12 mouse cellular contexts compared by ENCODE assay signal in the genomic region with DNA sequence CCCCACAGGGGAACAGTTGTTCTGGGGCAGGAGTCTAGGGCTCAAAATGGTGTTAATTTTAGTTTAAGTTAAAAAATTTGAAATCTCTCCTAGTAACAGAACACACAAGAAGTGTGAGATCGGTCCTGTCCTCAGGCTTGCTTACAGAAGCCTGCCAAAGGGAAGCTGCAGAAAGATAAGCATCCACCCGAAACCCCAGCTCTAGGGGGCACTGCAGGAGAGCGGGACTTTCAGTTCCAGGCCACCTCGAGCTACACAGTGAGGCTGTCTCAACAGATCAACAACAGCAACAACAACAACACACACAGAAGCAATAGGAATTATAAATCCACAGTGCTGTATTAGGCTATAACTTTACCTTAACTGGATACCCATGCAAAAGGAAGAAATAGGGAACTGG. TPM values are rescaled to one million over a fixed set of nuclear protein-coding genes. Genes with fewer than 3 reads are reported as not detected.
DNase-seq lines count a peak whose midpoint lies in the region; ATAC-seq and TF ChIP-seq lines count a peak whose summit lies in the region.
"Had no signal": no experiment of that assay in that cellular context is flagged by ENCODE, and none has a peak within 500 bp of the region (broad histone marks: within the 10 kb centered on the region; RNA-seq: fewer than 3 reads in every experiment).

No protein-coding gene starts in this region.

- no peaks in the 10 kb centered on the region for H3K27me3 ChIP-seq in hindbrain, postnatal 0 days (ENCODE audit: insufficient read depth, low read length)
- H3K27me3 ChIP-seq in hindbrain, embryonic 14.5 days (ENCODE audit: control insufficient read depth, insufficient read depth, low read length): no peaks in the 10 kb centered on the region
- H3K27me3 ChIP-seq: CH12.LX had no signal

- no peak overlapping the region for H3K27ac ChIP-seq in hindbrain, postnatal 0 days
- no peak overlapping the region for H3K27ac ChIP-seq in hindbrain, embryonic 14.5 days

- no peak overlapping the region for H3K4me3 ChIP-seq in hindbrain, postnatal 0 days (ENCODE audit: low read length)
- H3K4me3 ChIP-seq in hindbrain, embryonic 14.5 days (replicated peaks; ENCODE audit: low read length): no peak overlapping the region

- WGBS in hindbrain, postnatal 0 days: 91% methylated on average over 4 of the region's 4 CpGs
- WGBS in hindbrain, embryonic 14.5 days: 94% methylated on average over 4 of the region's 4 CpGs

- H3K9ac ChIP-seq in hindbrain, postnatal 0 days (replicated peaks; ENCODE audit: low read length): no peak overlapping the region
- no peak overlapping the region for H3K9ac ChIP-seq in hindbrain, embryonic 14.5 days

- H3K9me3 ChIP-seq in hindbrain, postnatal 0 days (ENCODE audit: low read length): no peaks in the 10 kb centered on the region
- H3K9me3 ChIP-seq in hindbrain, embryonic 14.5 days (ENCODE audit: control insufficient read depth, low read length): no peaks in the 10 kb centered on the region

- H3K36me3 ChIP-seq in hindbrain, postnatal 0 days (ENCODE audit: insufficient read depth, low read length): no peaks in the 10 kb centered on the region
- H3K36me3 ChIP-seq in hindbrain, embryonic 14.5 days (replicated peaks; ENCODE audit: control insufficient read depth, insufficient read depth): no peaks in the 10 kb centered on the region

- DNase-seq in hindbrain, postnatal 0 days (ENCODE audit: low spot score): no peak
- DNase-seq in hindbrain, embryonic 14.5 days (ENCODE audit: low spot score): no peak
- peak; percentile 55 for DNase-seq in 416B (ENCODE audit: low read depth)
- peak; percentile 8 for DNase-seq in adrenal gland, adult 8-10 months
- DNase-seq in kidney, postnatal 25 days: peak; percentile 52 to 55
- DNase-seq in cerebellum, postnatal 14 days: no peak
- DNase-seq in c-Kit-positive CD71-positive TER-119-positive erythroid progenitor cells, embryonic 14.5 days (ENCODE audit: low spot score): no peak
- DNase-seq in urinary bladder, postnatal 36 days (ENCODE audit: low spot score in 2 of 2): no peak
- DNase-seq: cerebellum, adult 9-11 months; gastrocnemius, postnatal 10 days had no signal

- no peak for ATAC-seq in hindbrain, postnatal 0 days
- ATAC-seq in hindbrain, embryonic 14.5 days (ENCODE audit: low FRiP score): no peak
- ATAC-seq: intestine, embryonic 16.5 days had no signal

- peak; percentile 18 for TF ChIP-seq CTCF in hindbrain, postnatal 0 days (IDR thresholded peaks at IDR 0.05; ENCODE audit: low read depth)

- H3K4me1 ChIP-seq in hindbrain, postnatal 0 days (ENCODE audit: insufficient read depth, low read length): no peaks in the 10 kb centered on the region
- H3K4me1 ChIP-seq in hindbrain, embryonic 14.5 days (replicated peaks; ENCODE audit: control insufficient read depth, insufficient read depth, low read length): no peaks in the 10 kb centered on the region

- H3K4me2 ChIP-seq in hindbrain, postnatal 0 days (ENCODE audit: low read depth, low read length): no peak overlapping the region
- no peak overlapping the region for H3K4me2 ChIP-seq in hindbrain, embryonic 14.5 days (replicated peaks)

RNA-seq across cellular contexts. Expression of a gene that starts 35.5 kb away (rescaled TPM):
- 10.0 and 10.6 TPM in 2 replicates for total RNA-seq in hindbrain, postnatal 0 days (2014; rRNA removed)
- polyA plus RNA-seq in hindbrain, postnatal 0 days (2015; fragmentation: Nextera tagmentation; extraction: Ambion mirVana): 6.3 and 7.8 TPM in 2 replicates
- polyA plus RNA-seq in hindbrain, embryonic 14.5 days (2014; fragmentation: Nextera tagmentation; extraction: Ambion mirVana): 10.0 and 13.1 TPM in 2 replicates
- 1 to 10 TPM; 2.6 to 7.0 (median 3.0) TPM for total RNA-seq in adrenal gland, adult 8-10 months (2022)

Comparison
In these comparisons a context has a peak if more than half of its experiments do, and no peak if none do; other contexts are left out.
1. DNase-seq: peak in 416B (single experiment), adrenal gland, adult 8-10 months (single experiment) and kidney, postnatal 25 days (2 of 2); none in hindbrain, postnatal 0 days (single experiment), hindbrain, embryonic 14.5 days (single experiment), cerebellum, postnatal 14 days (0 of 2), c-Kit-positive CD71-positive TER-119-positive erythroid progenitor cells, embryonic 14.5 days (single experiment) and urinary bladder, postnatal 36 days (0 of 2).